Mouse (Mus musculus): Measurements from ENCODE around the gene Gm9964. TPM values are rescaled to one million over a fixed set of nuclear protein-coding genes. Genes with fewer than 3 reads are reported as not detected.

Gene Gm9964
- total RNA-seq (2021) = not detected
- long read RNA-seq, experiment 1 = 0 reads
- long read RNA-seq, experiment 2 = 0 reads

- Histone ChIP-seq H3K27ac (no peak within 1 kb of the TSS), H3K4me3 (no peak within 1 kb of the TSS)
- no peak for TF ChIP-seq CTCF (conservative IDR thresholded peaks at IDR 0.05)
- DNase-seq (ENCODE audit: low spot score in 2 of 2) = no peak
Measured at GRCm38 (mm10) chr11:79296856-79297491, at the start of gene Gm9964. Gene Gm9964 (minus strand): TSS chr11:79296906.

- TF ChIP-seq CTCF (conservative IDR thresholded peaks at IDR 0.05) = no peak
- peak; percentile 11 to 12 for DNase-seq (ENCODE audit: low spot score in 2 of 2)
- H3K4me3 ChIP-seq = peak overlapping the region; percentile 81
Measured at GRCm38 (mm10) chr11:79339808-79340781, 43.4 kb upstream of the Gm9964 start.

GRCm38 (mm10) chr11:79339234-79339807 is 42.6 kb upstream of the Gm9964 start, which contains the start of gene Nf1:
Gene Nf1 (plus strand): TSS chr11:79339693.
- DNase-seq (ENCODE audit: low spot score in 2 of 2) = peak; percentile 96
- Histone ChIP-seq H3K4me3 (peak within 1 kb of the TSS; percentile 81), H3K27ac (peak within 1 kb of the TSS; percentile 97)
- TF ChIP-seq CTCF (conservative IDR thresholded peaks at IDR 0.05) = no peak

More at GRCm38 (mm10) chr11:79339808-79340781, 43.4 kb upstream of the Gm9964 start:
- peak overlapping the region; percentile 97 for H3K27ac ChIP-seq

- no peak for DNase-seq (ENCODE audit: low spot score in 2 of 2)
- TF ChIP-seq CTCF (conservative IDR thresholded peaks at IDR 0.05) = no peak
- Histone ChIP-seq H3K4me3 (peak overlapping the region; percentile 81), H3K27ac (peak overlapping the region; percentile 97)
Measured at GRCm38 (mm10) chr11:79338621-79339020, 41.9 kb upstream of the Gm9964 start.

- no peak for DNase-seq (ENCODE audit: low spot score in 2 of 2)
- Histone ChIP-seq H3K4me3 (no peak overlapping the region), H3K27ac (no peak overlapping the region)
- peak; percentile 67 for TF ChIP-seq CTCF (conservative IDR thresholded peaks at IDR 0.05)
Measured at GRCm38 (mm10) chr11:79336722-79337267, 40.1 kb upstream of the Gm9964 start.

- no peak for DNase-seq (ENCODE audit: low spot score in 2 of 2)
- H3K27ac ChIP-seq = no peak overlapping the region
- TF ChIP-seq CTCF (conservative IDR thresholded peaks at IDR 0.05) = no peak
- H3K4me3 ChIP-seq = no peak overlapping the region
Measured at GRCm38 (mm10) chr11:79335077-79335476, 38.4 kb upstream of the Gm9964 start.

- H3K27ac ChIP-seq = no peak overlapping the region
- no peak for TF ChIP-seq CTCF (conservative IDR thresholded peaks at IDR 0.05)
- no peak overlapping the region for H3K4me3 ChIP-seq
- no peak for DNase-seq (ENCODE audit: low spot score in 2 of 2)
Measured at GRCm38 (mm10) chr11:79329585-79329984, 32.9 kb upstream of the Gm9964 start.

GRCm38 (mm10) chr11:79328060-79328459 is 31.4 kb upstream of the Gm9964 start:
- no peak overlapping the region for H3K27ac ChIP-seq
- H3K4me3 ChIP-seq = no peak overlapping the region
- no peak for TF ChIP-seq CTCF (conservative IDR thresholded peaks at IDR 0.05)
- no peak for DNase-seq (ENCODE audit: low spot score in 2 of 2)

GRCm38 (mm10) chr11:79327106-79327505 is 30.4 kb upstream of the Gm9964 start:
- Histone ChIP-seq H3K4me3 (no peak overlapping the region), H3K27ac (no peak overlapping the region)
- DNase-seq (ENCODE audit: low spot score in 2 of 2) = no peak
- no peak for TF ChIP-seq CTCF (conservative IDR thresholded peaks at IDR 0.05)

GRCm38 (mm10) chr11:79325663-79326062 is 29.0 kb upstream of the Gm9964 start:
- no peak for DNase-seq (ENCODE audit: low spot score in 2 of 2)
- H3K4me3 ChIP-seq = no peak overlapping the region
- H3K27ac ChIP-seq = no peak overlapping the region
- no peak for TF ChIP-seq CTCF (conservative IDR thresholded peaks at IDR 0.05)

- no peak for DNase-seq (ENCODE audit: low spot score in 2 of 2)
- no peak overlapping the region for H3K27ac ChIP-seq
- TF ChIP-seq CTCF (conservative IDR thresholded peaks at IDR 0.05) = no peak
- no peak overlapping the region for H3K4me3 ChIP-seq
Measured at GRCm38 (mm10) chr11:79323985-79324685, 27.4 kb upstream of the Gm9964 start.

- TF ChIP-seq CTCF (conservative IDR thresholded peaks at IDR 0.05) = no peak
- Histone ChIP-seq H3K4me3 (no peak overlapping the region), H3K27ac (no peak overlapping the region)
- no peak for DNase-seq (ENCODE audit: low spot score in 2 of 2)
Measured at GRCm38 (mm10) chr11:79319807-79320206, 23.1 kb upstream of the Gm9964 start.

All from layer of hippocampus, adult 2 months (tissue).